Mouse (Mus musculus): ENCODE results near the gene Lrwd1. TPM values are rescaled to one million over a fixed set of nuclear protein-coding genes. Genes with fewer than 3 reads are reported as not detected.
A peak's percentile ranks its signal among the peaks of the same experiment; 100 is the strongest.

Gene Lrwd1
- total RNA-seq, 2 experiments from 2014 or later = 15.7 to 16.9 TPM

DNA sequence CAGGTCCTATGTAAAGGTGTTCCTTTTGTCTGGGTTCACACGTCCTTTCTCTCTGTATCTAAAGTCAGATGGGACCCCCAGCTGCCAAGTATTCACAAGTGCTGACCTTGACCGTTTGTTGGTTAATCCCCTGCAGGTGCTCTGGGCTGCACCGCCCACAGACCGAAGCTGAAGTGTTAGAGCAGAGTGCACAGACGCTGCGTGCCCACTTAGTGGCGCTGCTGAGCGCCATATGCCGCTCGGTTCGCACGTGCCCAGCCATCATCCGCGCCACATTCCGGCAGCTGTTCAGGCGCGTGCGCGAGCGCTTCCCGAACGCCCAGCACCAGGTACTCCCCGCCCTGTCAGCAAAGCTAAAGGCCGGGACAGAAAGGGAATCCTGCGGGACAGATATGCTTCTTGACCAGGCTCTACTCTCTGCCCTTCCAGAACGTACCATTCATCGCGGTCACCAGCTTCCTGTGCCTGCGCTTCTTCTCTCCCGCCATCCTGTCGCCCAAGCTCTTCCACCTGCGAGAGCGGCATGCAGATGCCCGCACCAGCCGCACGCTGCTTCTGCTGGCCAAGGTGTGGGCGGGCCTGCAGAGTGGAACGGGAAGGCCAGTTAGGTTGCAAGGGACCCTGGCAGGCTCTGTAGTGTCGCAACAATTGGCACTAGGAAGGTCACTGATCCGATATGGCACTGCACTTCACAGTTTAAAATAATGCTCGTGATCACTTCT lies 33.6 kb downstream of the Lrwd1 start:
- peak; percentile 98 for TF ChIP-seq CTCF (conservative IDR thresholded peaks at IDR 0.05)
- Histone ChIP-seq H3K27ac (no peak overlapping the region; the same call in 1 of the 2 replicates), H3K4me3 (peak overlapping the region; percentile 54)
- DNase-seq (ENCODE audit: low spot score in 2 of 2) = peak; percentile 53 to 75

DNA sequence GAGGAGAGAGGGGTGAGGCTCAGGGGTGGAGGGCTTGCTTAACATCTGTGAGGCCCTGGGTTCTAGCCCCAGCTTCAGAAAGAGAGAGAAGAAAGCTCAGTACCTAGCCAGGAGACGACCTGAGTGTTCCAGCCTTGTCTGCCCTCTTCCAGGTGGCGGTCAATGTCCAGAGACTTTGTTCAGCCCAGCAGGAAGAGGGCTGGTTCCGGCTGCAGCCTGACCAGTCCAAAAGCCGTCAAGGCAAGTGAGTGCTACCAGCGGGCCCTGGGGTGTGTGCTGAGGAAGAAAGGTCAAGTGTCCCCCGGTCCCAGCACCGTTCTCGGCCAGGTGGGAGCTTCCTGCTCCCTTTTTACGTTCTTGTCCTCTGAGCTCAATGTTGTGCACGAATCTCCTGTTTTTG lies 37.3 kb downstream of the Lrwd1 start:
- DNase-seq (ENCODE audit: low spot score in 2 of 2) = no peak
- Histone ChIP-seq H3K27ac (no peak overlapping the region), H3K4me3 (no peak overlapping the region)
- TF ChIP-seq CTCF (conservative IDR thresholded peaks at IDR 0.05) = no peak

DNA sequence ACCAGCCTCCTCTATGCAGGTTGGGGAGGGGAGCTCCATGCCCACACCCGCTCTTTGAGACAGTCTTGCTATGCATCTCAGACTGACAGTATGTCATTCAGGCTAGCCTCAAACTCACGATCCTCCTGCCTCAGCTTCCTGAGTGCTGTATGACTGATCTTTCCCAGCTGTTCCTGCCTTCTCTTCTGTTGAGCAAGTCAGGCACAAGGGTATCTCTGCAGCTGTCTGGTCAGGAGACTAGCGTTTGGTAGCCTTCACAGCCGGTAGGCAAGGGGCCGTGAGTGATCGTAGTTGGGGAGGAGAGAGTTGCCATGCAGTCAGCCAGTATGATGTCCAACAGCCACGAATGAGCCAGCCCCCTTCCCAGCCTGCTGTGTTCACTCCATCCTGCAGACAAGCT lies 40.8 kb downstream of the Lrwd1 start:
- no peak overlapping the region for H3K27ac ChIP-seq
- DNase-seq (ENCODE audit: low spot score in 2 of 2) = no peak
- H3K4me3 ChIP-seq = no peak overlapping the region
- no peak for TF ChIP-seq CTCF (conservative IDR thresholded peaks at IDR 0.05)

DNA sequence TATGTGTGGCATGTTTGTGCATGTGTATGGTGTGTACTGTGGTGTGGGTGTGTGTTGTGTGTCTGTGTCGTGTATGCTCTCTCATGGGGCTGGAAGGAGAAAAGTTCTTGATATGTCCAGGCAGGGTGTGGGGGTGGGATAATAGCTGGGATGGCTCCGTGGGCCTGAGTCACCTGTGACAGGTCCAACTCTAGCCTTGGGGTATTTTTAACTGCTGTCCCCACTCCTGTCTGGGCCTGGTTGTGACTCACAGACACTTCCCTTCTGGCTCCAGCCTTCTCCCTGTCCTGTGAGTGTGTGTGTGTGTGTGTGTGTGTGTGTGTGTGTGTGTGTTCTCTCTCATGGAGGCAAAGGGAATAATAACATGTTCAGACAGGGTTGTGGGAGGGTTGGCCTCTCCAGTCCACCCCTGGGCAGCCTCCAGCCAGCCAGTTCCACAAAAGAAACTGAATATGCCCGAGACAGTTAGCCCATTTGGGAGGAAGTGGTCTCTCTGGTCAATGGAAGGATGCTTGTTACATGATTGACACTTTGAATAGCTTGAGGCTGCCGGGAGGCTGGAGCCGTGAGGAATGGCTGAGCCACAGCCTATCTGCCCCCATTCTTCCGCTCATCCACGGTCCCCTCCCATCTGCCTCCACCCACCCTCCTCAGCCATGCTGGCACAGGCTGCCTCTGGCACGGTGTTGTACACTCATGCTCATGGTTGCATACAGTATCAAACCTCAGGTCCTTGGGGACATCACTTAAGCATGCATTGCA lies 41.4 kb downstream of the Lrwd1 start:
- Histone ChIP-seq H3K27ac (no peak overlapping the region), H3K4me3 (no peak overlapping the region)
- DNase-seq (ENCODE audit: low spot score in 2 of 2) = peak; percentile 39 to 41
- TF ChIP-seq CTCF (conservative IDR thresholded peaks at IDR 0.05) = no peak

DNA sequence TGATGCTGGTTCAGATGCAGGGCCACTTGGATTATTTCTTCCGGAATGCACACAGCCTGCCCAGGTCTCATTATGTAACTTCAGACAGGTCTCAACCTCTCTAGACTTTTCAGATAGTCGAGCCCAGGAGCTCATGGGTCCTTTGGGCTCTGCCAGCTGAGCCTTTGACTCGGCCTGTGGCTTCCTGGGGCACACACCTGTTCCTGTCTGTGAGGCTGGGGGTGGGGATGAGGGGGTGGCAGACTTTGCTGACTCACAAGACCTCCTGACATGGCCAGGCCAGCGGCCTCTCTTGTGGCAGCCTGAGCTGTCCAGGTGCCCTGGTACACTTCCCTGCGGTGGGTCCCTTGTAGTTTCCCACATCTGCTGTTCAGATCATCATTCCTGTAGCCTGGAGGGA lies 43.9 kb downstream of the Lrwd1 start:
- H3K4me3 ChIP-seq = no peak overlapping the region
- no peak for TF ChIP-seq CTCF (conservative IDR thresholded peaks at IDR 0.05)
- DNase-seq (ENCODE audit: low spot score in 2 of 2) = no peak
- H3K27ac ChIP-seq = no peak overlapping the region

- H3K4me3 ChIP-seq = no peak overlapping the region
These were observed 46.9 kb downstream of the Lrwd1 start for GRCm38 (mm10) chr5:136088821-136089575.

GRCm38 (mm10) chr5:136086290-136086689 lies 49.6 kb downstream of the Lrwd1 start:
- H3K4me3 ChIP-seq = no peak overlapping the region
- DNase-seq (ENCODE audit: low spot score in 2 of 2) = no peak
- no peak for TF ChIP-seq CTCF (conservative IDR thresholded peaks at IDR 0.05)
- H3K27ac ChIP-seq = no peak overlapping the region

More at GRCm38 (mm10) chr5:136088821-136089575, 46.9 kb downstream of the Lrwd1 start:
- 0 out of 2 replicates have a peak, but pooled peaks have one; percentile 16 for TF ChIP-seq CTCF (conservative IDR thresholded peaks at IDR 0.05)
- no peak for DNase-seq (ENCODE audit: low spot score in 2 of 2)
- H3K27ac ChIP-seq = no peak overlapping the region

DNA sequence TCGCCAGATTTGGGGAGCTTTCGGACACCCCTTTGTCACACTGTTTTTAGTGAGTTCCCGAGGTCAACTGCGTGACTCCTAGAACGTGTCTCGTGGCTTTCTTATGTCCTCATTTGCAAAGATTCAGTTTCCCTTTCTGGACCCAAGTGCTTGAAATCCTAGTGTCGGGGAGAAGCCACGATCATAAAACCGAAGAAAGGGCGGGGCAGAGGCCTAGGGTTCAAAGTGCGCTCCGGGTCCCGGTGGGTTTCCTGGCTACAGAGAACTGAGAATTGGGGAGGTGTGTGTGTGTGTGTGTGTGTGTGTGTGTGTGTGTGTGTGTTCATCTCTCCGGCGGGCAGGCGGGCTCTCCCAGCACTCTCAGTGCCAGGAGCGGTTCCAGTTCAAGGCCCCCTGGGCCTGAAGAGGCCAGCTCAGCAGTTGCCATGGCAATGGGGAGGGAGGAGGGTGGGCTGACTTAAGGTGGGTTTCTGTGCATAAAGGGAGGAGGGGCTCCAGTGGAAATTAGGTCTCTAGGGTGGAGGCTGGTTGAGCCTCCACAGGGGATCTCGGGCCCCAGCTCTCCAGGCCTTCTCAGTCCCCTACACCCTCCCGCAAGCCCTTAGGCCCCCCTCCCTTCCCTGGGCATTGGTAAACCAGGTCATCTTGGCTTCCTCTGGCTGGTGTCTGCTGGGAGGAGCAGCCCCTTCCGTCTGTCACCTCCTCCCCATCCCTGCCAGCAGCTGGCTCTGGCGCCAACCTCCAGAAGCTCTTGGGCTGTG lies 50.8 kb downstream of the Lrwd1 start:
- no peak for DNase-seq (ENCODE audit: low spot score in 2 of 2)
- peak overlapping the region; percentile 82; the same call in 1 of the 2 replicates for H3K4me3 ChIP-seq
- no peak for TF ChIP-seq CTCF (conservative IDR thresholded peaks at IDR 0.05)
- H3K27ac ChIP-seq = no peak overlapping the region

DNA sequence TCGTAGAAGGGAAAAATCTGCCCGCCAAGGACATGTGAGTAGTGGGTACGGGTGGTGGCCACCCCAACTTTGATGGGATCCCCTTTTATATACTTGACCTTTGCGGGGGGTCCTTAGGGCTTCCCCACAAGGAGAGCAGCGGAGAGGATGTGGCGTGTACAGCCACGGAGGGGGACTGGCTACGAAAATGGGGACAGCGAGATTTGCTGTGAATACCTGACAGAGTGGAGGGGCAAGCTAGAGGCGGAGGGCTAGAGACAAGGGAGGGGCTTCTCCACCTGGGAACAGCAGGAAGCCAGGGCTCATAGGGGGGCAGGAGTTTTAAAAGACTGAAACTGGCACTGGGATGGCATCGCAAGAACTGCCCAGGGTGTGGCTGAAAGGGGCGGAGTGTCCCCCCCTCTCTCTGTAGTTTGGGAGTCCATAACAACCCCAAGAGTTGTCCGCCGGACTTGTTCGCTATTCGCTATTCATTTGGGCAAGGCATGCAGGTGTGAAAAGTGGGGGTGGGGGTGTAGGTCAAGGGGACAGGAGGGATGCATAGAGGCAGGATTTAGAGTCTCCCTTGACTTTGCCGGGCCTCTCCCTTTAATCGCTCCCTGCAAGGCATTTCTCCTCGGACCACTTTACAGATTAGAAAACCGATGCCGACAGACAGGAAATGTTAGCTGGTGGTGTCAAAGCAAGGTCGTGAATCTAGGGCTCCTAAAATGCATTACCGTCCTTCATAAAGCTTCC lies 51.6 kb downstream of the Lrwd1 start:
- 0 out of 2 replicates have a peak overlapping the region, but pooled peaks have one; percentile 33 for H3K27ac ChIP-seq
- TF ChIP-seq CTCF (conservative IDR thresholded peaks at IDR 0.05) = no peak

DNA sequence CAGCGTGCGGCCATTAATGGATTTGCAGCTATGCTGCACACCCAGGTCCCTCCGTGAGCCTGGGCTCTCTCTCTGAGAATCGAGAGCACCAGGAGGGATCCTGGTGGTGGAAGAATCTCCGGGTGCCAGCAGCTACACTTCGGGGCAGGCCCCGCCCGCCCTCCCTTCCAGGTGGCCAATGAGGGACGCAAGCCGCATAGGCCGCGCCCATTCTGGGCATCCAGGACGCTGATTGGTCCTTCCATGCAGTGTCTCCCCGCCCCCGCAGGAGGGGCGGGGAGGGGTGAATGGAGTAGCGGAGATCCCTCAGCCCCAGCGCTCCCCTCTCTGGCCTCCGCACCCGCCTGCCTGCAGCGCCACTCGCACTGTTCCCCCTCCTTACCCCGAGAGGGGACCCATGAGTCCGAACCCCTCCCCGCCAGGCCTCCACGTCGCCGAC lies 52.2 kb downstream of the Lrwd1 start, which contains the start of gene Rasa4:
Gene Rasa4 (plus strand): TSS at position 248 of the 439 bp plus-strand sequence.
- DNase-seq (ENCODE audit: low spot score in 2 of 2) = peak; percentile 90 to 94
- peak within 1 kb of the TSS; percentile 82 for H3K4me3 ChIP-seq
- 0 out of 2 replicates have a peak within 1 kb of the TSS, but pooled peaks have one; percentile 33 for H3K27ac ChIP-seq
- peak; percentile 61 for TF ChIP-seq CTCF (conservative IDR thresholded peaks at IDR 0.05)

More for the DNA sequence above, 51.6 kb downstream of the Lrwd1 start:
- peak overlapping the region; percentile 82 for H3K4me3 ChIP-seq
- DNase-seq (ENCODE audit: low spot score in 2 of 2) = no peak

DNA sequence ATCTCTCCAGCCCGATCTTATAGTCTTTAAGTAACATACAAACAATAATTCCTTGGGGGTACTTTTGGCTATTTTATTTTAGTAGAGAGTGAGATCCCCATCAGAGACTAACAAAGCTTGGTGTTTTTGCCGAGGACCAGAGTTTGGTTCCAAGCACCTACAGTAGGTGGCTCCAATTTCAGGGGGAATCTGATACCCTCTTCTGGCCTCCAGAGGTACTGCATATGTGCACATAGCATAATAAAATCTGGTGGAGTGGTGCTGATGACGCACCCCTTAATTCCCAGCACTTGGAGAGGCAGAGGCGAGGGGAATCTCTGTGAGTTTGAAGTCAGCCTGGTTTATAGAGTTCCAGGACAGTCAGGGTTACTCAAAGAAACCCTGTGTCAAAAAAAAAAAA lies 53.5 kb downstream of the Lrwd1 start:
- peak; percentile 57 for TF ChIP-seq CTCF (conservative IDR thresholded peaks at IDR 0.05)
- no peak overlapping the region for H3K27ac ChIP-seq
- no peak for DNase-seq (ENCODE audit: low spot score in 2 of 2)
- no peak overlapping the region for H3K4me3 ChIP-seq

Data from layer of hippocampus, adult 2 months (tissue).